In genomic region chr2:25271827-25272511, GRCm38 (mm10) we compare ENCODE assay signal across 8 mouse cellular contexts. TPM values are rescaled to one million over a fixed set of nuclear protein-coding genes. Genes with fewer than 3 reads are reported as not detected.
DNase-seq lines count a peak whose midpoint lies in the region; ATAC-seq lines count a peak whose summit lies in the region.

Gene Ssna1 (minus strand): TSS chr2:25272438.
Gene Anapc2 (plus strand): TSS chr2:25272478.

- peak within 1 kb of the TSS; percentile 88 for H3K4me3 ChIP-seq in brown adipose tissue, adult 24 weeks (ENCODE audit: insufficient read depth, low read depth, low read length)
- H3K4me3 ChIP-seq in heart, embryonic 13.5 days = peak within 1 kb of the TSS; percentile 89
- H3K4me3 ChIP-seq in liver, embryonic 12.5 days = peak within 1 kb of the TSS; percentile 92
- H3K4me3 ChIP-seq in stomach, embryonic 15.5 days (replicated peaks) = peak within 1 kb of the TSS; percentile 96

- H3K27me3 ChIP-seq in heart, embryonic 13.5 days (replicated peaks) = no peaks in the 10 kb centered on the region
- H3K27me3 ChIP-seq in liver, embryonic 12.5 days (replicated peaks) = no peaks in the 10 kb centered on the region
- no peaks in the 10 kb centered on the region for H3K27me3 ChIP-seq in stomach, embryonic 15.5 days (replicated peaks)

- no peaks in the 10 kb centered on the region for H3K9me3 ChIP-seq in heart, embryonic 13.5 days
- H3K9me3 ChIP-seq in liver, embryonic 12.5 days (replicated peaks) = no peaks in the 10 kb centered on the region
- H3K9me3 ChIP-seq in stomach, embryonic 15.5 days = no peaks in the 10 kb centered on the region

- peaks cover 15% of the 10 kb centered on the region for H3K4me1 ChIP-seq in brown adipose tissue, adult 24 weeks (ENCODE audit: control insufficient read depth, insufficient read depth, insufficient read length, low read length)
- peaks cover 35% of the 10 kb centered on the region for H3K4me1 ChIP-seq in heart, embryonic 13.5 days
- peaks cover 47% of the 10 kb centered on the region for H3K4me1 ChIP-seq in liver, embryonic 12.5 days
- peaks cover 36% of the 10 kb centered on the region for H3K4me1 ChIP-seq in stomach, embryonic 15.5 days

- H3K36me3 ChIP-seq in heart, embryonic 13.5 days = peaks cover 67% of the 10 kb centered on the region
- peaks cover 71% of the 10 kb centered on the region for H3K36me3 ChIP-seq in liver, embryonic 12.5 days
- H3K36me3 ChIP-seq in stomach, embryonic 15.5 days = peaks cover 46% of the 10 kb centered on the region

- H3K9ac ChIP-seq in heart, embryonic 13.5 days = peak within 1 kb of the TSS; percentile 94
- peak within 1 kb of the TSS; percentile 92 for H3K9ac ChIP-seq in liver, embryonic 12.5 days
- peak within 1 kb of the TSS; percentile 84 for H3K9ac ChIP-seq in stomach, embryonic 15.5 days

- peak; percentile 92 for ATAC-seq in heart, embryonic 13.5 days (ENCODE audit: extremely low read depth, insufficient number of reproducible peaks, low FRiP score, low TSS enrichment)
- ATAC-seq in liver, embryonic 12.5 days = peak; percentile 92
- ATAC-seq in stomach, embryonic 15.5 days (ENCODE audit: insufficient read depth, low FRiP score, low read depth) = peak; percentile 96

- peak; percentile 99 for DNase-seq in CD4-positive, CD25-positive, alpha-beta regulatory T cell, adult 2 months (ENCODE audit: low read depth, low spot score)
- DNase-seq in fat pad, adult 2 months (ENCODE audit: extremely low read depth, low read depth, low spot score) = peak; percentile 40
- DNase-seq in kidney, postnatal 10 days = peak; percentile 99
- peak; percentile 96 to 97 for DNase-seq in natural killer cell, adult 2 months (ENCODE audit: low spot score in 2 of 2)

- 0% methylated on average over 55 of the region's 55 CpGs for WGBS in heart, embryonic 13.5 days
- WGBS in liver, embryonic 12.5 days (ENCODE audit: insufficient replicate concordance) = under 1% methylated on average over 55 of the region's 55 CpGs
- under 1% methylated on average over 53 of the region's 55 CpGs for WGBS in stomach, embryonic 15.5 days

- peak within 1 kb of the TSS; percentile 98 for H3K4me2 ChIP-seq in heart, embryonic 13.5 days
- peak within 1 kb of the TSS; percentile 96 for H3K4me2 ChIP-seq in liver, embryonic 12.5 days
- H3K4me2 ChIP-seq in stomach, embryonic 15.5 days = peak within 1 kb of the TSS; percentile 91

- peak within 1 kb of the TSS; percentile 30 for H3K27ac ChIP-seq in brown adipose tissue, adult 24 weeks (replicated peaks; ENCODE audit: low read depth, low read length)
- H3K27ac ChIP-seq in heart, embryonic 13.5 days (replicated peaks) = peak within 1 kb of the TSS; percentile 86
- peak within 1 kb of the TSS; percentile 94 for H3K27ac ChIP-seq in liver, embryonic 12.5 days
- H3K27ac ChIP-seq in stomach, embryonic 15.5 days = peak within 1 kb of the TSS; percentile 92

RNA-seq across cellular contexts. Expression of gene Ssna1, which starts in this region (rescaled TPM):
- 41.7 and 44.0 TPM in 2 replicates for polyA plus RNA-seq in brown adipose tissue, adult 24 weeks (2012; ENCODE audit: insufficient read depth, insufficient read length, missing spikeins)
- 144 and 158 TPM in 2 replicates for polyA plus RNA-seq in heart, embryonic 13.5 days (2015; fragmentation: Nextera tagmentation; extraction: Ambion mirVana)
- polyA plus RNA-seq in liver, embryonic 12.5 days (2016; fragmentation: Nextera tagmentation; extraction: Ambion mirVana) = 164 and 179 TPM in 2 replicates
- 209 TPM in 2 replicates for polyA plus RNA-seq in stomach, embryonic 15.5 days (2015; fragmentation: Nextera tagmentation; extraction: Ambion mirVana)

RNA-seq across cellular contexts. Expression of gene Anapc2, which starts in this region (rescaled TPM):
- 18.6 and 23.7 TPM in 2 replicates for polyA plus RNA-seq in brown adipose tissue, adult 24 weeks (2012; ENCODE audit: insufficient read depth, insufficient read length, missing spikeins)
- polyA plus RNA-seq in heart, embryonic 13.5 days (2015; fragmentation: Nextera tagmentation; extraction: Ambion mirVana) = 77.3 and 82.5 TPM in 2 replicates
- polyA plus RNA-seq in liver, embryonic 12.5 days (2016; fragmentation: Nextera tagmentation; extraction: Ambion mirVana) = 63.6 and 65.3 TPM in 2 replicates
- 108 and 114 TPM in 2 replicates for polyA plus RNA-seq in stomach, embryonic 15.5 days (2015; fragmentation: Nextera tagmentation; extraction: Ambion mirVana)

Comparison
In these comparisons a context has a peak if more than half of its experiments do, and no peak if none do; other contexts are left out.
1. Peak in every context shown above with its lines: DNase-seq, ATAC-seq, H3K4me3 ChIP-seq and H3K27ac ChIP-seq.
2. DNase-seq: peak in every context shown above with its lines; median percentile 99 in CD4-positive, CD25-positive, alpha-beta regulatory T cell, adult 2 months; 99 in kidney, postnatal 10 days; 96 in natural killer cell, adult 2 months; 40 in fat pad, adult 2 months.
3. H3K27ac ChIP-seq: peak in every context shown above with its lines; median percentile 94 in liver, embryonic 12.5 days; 92 in stomach, embryonic 15.5 days; 86 in heart, embryonic 13.5 days; 30 in brown adipose tissue, adult 24 weeks.